Mouse (Mus musculus) lung, postnatal 0 days (tissue): ENCODE results near the gene Enah.

ENCODE experiments used
- CTCF ChIP-seq: IDR thresholded peaks from 2 replicates; pipeline ENCODE4 v1.5.1; 2016; ENCODE audit warnings: antibody characterized with exemption, mild to moderate bottlenecking
- EP300 ChIP-seq: IDR thresholded peaks from 2 replicates; pipeline ENCODE4 v1.6.1; 2016; ENCODE audit warnings: antibody characterized with exemption, mild to moderate bottlenecking, control low read depth

- TF ChIP-seq CTCF = no peak
- TF ChIP-seq EP300 = no peak
Measured at GRCm38 (mm10) chr1:182055122-182055521, 35.3 kb upstream of the Enah start.
